Mouse (Mus musculus) embryonic facial prominence, embryonic 12.5 days (tissue): ENCODE measurements around the gene Ern1. TPM values are rescaled to one million over a fixed set of nuclear protein-coding genes. Genes with fewer than 3 reads are reported as not detected.

Source experiments
- ATAC-seq: fragments of 200-750 bp; cut with Nextera tagmentation; 2 replicates; pipeline ENCODE4 v1.8.0; 2017; ENCODE audit not compliant: insufficient number of reproducible peaks, insufficient read depth, low FRiP score, low TSS enrichment
- H3K27ac ChIP-seq: fragments of 300-500 bp; sonication (generic); 2 replicates; pipeline ENCODE4 v1.5.1; 2016; ENCODE audit warnings: mild to moderate bottlenecking
- H3K27me3 ChIP-seq: fragments of 300-500 bp; sonication (generic); 2 replicates; pipeline ENCODE4 v1.6.1; 2016; ENCODE audit warnings: mild to moderate bottlenecking, moderate library complexity
- H3K36me3 ChIP-seq: fragments of 300-500 bp; sonication (generic); 2 replicates; pipeline ENCODE4 v1.6.1; 2016; ENCODE audit warnings: mild to moderate bottlenecking
- H3K4me1 ChIP-seq: fragments of 300-500 bp; sonication (generic); 2 replicates; pipeline ENCODE4 v1.6.1; 2016
- H3K4me2 ChIP-seq: fragments of 300-500 bp; sonication (generic); replicated peaks from 2 replicates; pipeline ENCODE4 v1.6.1; 2016; ENCODE audit warnings: mild to moderate bottlenecking, moderate library complexity
- H3K4me3 ChIP-seq: fragments of 300-500 bp; sonication (generic); 2 replicates; pipeline ENCODE4 v1.5.1; 2016; ENCODE audit warnings: mild to moderate bottlenecking
- H3K9ac ChIP-seq: fragments of 300-500 bp; sonication (generic); 2 replicates; pipeline ENCODE4 v1.6.1; 2016; ENCODE audit warnings: mild to moderate bottlenecking, moderate library complexity
- H3K9me3 ChIP-seq: fragments of 300-500 bp; sonication (generic); 2 replicates; pipeline ENCODE4 v1.6.1; 2016; ENCODE audit warnings: mild to moderate bottlenecking, moderate library complexity
- WGBS: fragments of 180-500 bp; shearing (Covaris S2); methylation state at CpG from one replicate; pipeline ENCODE4 v1.1.7; 2016; 5-methylcytosine and 5-hydroxymethylcytosine counted together
- polyA plus RNA-seq: library from polyadenylated mRNA; unstranded; fragments of >200 nt; fragmentation: Nextera tagmentation; extraction: Ambion mirVana; gene quantifications from 2 replicates; pipeline ENCODE4 v1.2.1, GENCODE M21; 2016

Gene Ern1
- polyA plus RNA-seq, 1 experiment from 2014 or later, result 8.1 TPM

GRCm38 (mm10) chr11:106490057-106490456, 2.4 kb upstream of the Ern1 start:
- no peaks in the 10 kb centered on the region for H3K9me3 ChIP-seq
- WGBS, result 47% methylated on average over 10 of the region's 10 CpGs
- H3K4me2 ChIP-seq, result no peak overlapping the region
- no peaks in the 10 kb centered on the region for H3K36me3 ChIP-seq
- peaks cover 3% of the 10 kb centered on the region for H3K4me1 ChIP-seq
- H3K4me3 ChIP-seq, result no peak overlapping the region
- no peak for ATAC-seq
- no peaks in the 10 kb centered on the region for H3K27me3 ChIP-seq
- no peak overlapping the region for H3K27ac ChIP-seq
- H3K9ac ChIP-seq, result no peak overlapping the region

GRCm38 (mm10) chr11:106489036-106489693, 1.5 kb upstream of the Ern1 start:
- Histone ChIP-seq H3K27me3 (no peaks in the 10 kb centered on the region), H3K9ac (no peak overlapping the region), H3K4me1 (peaks cover 3% of the 10 kb centered on the region), H3K4me3 (no peak overlapping the region), H3K36me3 (no peaks in the 10 kb centered on the region), H3K27ac (no peak overlapping the region), H3K9me3 (no peaks in the 10 kb centered on the region), H3K4me2 (no peak overlapping the region)
- no peak for ATAC-seq
- WGBS, result 61% methylated on average over 7 of the region's 7 CpGs

GRCm38 (mm10) chr11:106488126-106488561, 492 bp upstream of the Ern1 start:
- no peaks in the 10 kb centered on the region for H3K27me3 ChIP-seq
- peaks cover 3% of the 10 kb centered on the region for H3K4me1 ChIP-seq
- H3K4me3 ChIP-seq, result peak overlapping the region; percentile 94
- H3K9me3 ChIP-seq, result no peaks in the 10 kb centered on the region
- peak overlapping the region; percentile 63 for H3K27ac ChIP-seq
- peak overlapping the region; percentile 85; the same call in 1 of the 2 replicates for H3K9ac ChIP-seq
- 8% methylated on average over 17 of the region's 17 CpGs for WGBS
- peak; percentile 50; the same call in 1 of the 2 replicates for ATAC-seq
- H3K36me3 ChIP-seq, result no peaks in the 10 kb centered on the region
- H3K4me2 ChIP-seq, result peak overlapping the region; percentile 83

- under 1% methylated on average over 75 of the region's 86 CpGs for WGBS
- H3K4me1 ChIP-seq, result peaks cover 3% of the 10 kb centered on the region
- peak overlapping the region; percentile 83 for H3K27ac ChIP-seq
- H3K36me3 ChIP-seq, result no peaks in the 10 kb centered on the region
- H3K27me3 ChIP-seq, result no peaks in the 10 kb centered on the region
- H3K4me3 ChIP-seq, result peak overlapping the region; percentile 94
- peak overlapping the region; percentile 85 for H3K9ac ChIP-seq
- H3K9me3 ChIP-seq, result no peaks in the 10 kb centered on the region
- H3K4me2 ChIP-seq, result peak overlapping the region; percentile 83
- peak; percentile 79 for ATAC-seq
Observed at GRCm38 (mm10) chr11:106486866-106487732, 553 bp downstream of the Ern1 start.

- Histone ChIP-seq H3K36me3 (no peaks in the 10 kb centered on the region), H3K27me3 (no peaks in the 10 kb centered on the region), H3K27ac (no peak overlapping the region), H3K4me2 (peak overlapping the region; percentile 83), H3K4me1 (peaks cover 3% of the 10 kb centered on the region), H3K9ac (no peak overlapping the region), H3K4me3 (peak overlapping the region; percentile 94), H3K9me3 (no peaks in the 10 kb centered on the region)
- 49% methylated on average over 16 of the region's 16 CpGs for WGBS
- no peak for ATAC-seq
Observed at GRCm38 (mm10) chr11:106486042-106486865, 1.4 kb downstream of the Ern1 start.

DNA sequence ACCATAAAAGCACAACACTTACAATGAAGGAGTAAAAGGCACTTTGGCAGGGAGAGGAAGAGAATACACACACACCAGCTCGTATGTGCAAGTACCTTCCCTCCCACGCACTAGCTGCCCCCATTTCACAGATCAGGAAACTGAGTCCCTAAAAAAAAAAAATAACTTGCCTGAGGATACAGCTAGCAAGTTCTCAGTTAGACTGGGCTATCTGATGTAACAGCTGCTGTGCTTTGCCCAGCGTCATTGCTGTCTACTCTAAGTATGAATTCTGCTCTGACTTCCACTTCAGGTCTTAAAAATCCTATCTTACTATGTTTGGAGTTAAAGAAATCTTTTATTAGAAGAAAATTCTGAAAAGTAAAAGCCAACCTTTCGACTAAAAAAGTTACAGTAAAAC, 2.0 kb downstream of the Ern1 start:
- ATAC-seq, result no peak
- H3K4me1 ChIP-seq, result peaks cover 3% of the 10 kb centered on the region
- H3K9ac ChIP-seq, result no peak overlapping the region
- WGBS, result 75% methylated on average over 4 of the region's 4 CpGs
- no peak overlapping the region for H3K4me2 ChIP-seq
- no peaks in the 10 kb centered on the region for H3K36me3 ChIP-seq
- H3K9me3 ChIP-seq, result no peaks in the 10 kb centered on the region
- no peak overlapping the region for H3K27ac ChIP-seq
- no peaks in the 10 kb centered on the region for H3K27me3 ChIP-seq
- H3K4me3 ChIP-seq, result no peak overlapping the region

- WGBS, result 87% methylated on average over 4 of the region's 4 CpGs
- ATAC-seq, result no peak
- Histone ChIP-seq H3K27me3 (no peaks in the 10 kb centered on the region), H3K27ac (no peak overlapping the region), H3K4me3 (no peak overlapping the region), H3K9me3 (no peaks in the 10 kb centered on the region), H3K9ac (no peak overlapping the region), H3K4me2 (no peak overlapping the region), H3K4me1 (peaks cover 3% of the 10 kb centered on the region), H3K36me3 (no peaks in the 10 kb centered on the region)
Observed at GRCm38 (mm10) chr11:106484875-106485274, 2.8 kb downstream of the Ern1 start.

- ATAC-seq, result no peak
- Histone ChIP-seq H3K4me2 (no peak overlapping the region), H3K4me3 (no peak overlapping the region), H3K27ac (no peak overlapping the region), H3K27me3 (no peaks in the 10 kb centered on the region), H3K9ac (no peak overlapping the region), H3K36me3 (no peaks in the 10 kb centered on the region), H3K9me3 (no peaks in the 10 kb centered on the region), H3K4me1 (peaks cover 3% of the 10 kb centered on the region)
- 91% methylated on average over 8 of the region's 8 CpGs for WGBS
Observed at GRCm38 (mm10) chr11:106482867-106483266, 4.8 kb downstream of the Ern1 start.

DNA sequence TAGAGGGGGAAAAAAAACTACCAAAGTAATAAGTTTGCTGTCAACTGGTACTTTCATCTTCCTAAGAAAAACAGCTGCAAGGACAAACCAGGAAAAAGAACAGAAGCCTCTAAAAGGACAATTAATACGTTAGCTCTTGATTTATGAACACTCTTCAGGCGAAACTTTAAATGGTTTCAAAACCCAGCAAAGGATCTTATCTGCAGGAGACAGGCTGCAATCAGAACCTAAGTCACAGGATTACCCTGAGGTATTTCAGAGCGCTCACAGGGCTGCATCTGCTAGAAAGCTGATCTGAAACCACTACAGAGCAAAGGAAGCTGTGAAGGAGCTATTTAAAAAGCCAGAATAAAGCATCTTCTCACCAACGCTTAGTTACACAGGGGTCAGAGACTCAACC, 6.0 kb downstream of the Ern1 start:
- Histone ChIP-seq H3K4me3 (no peak overlapping the region), H3K9ac (no peak overlapping the region), H3K4me2 (no peak overlapping the region), H3K4me1 (peaks cover 3% of the 10 kb centered on the region), H3K27me3 (no peaks in the 10 kb centered on the region), H3K27ac (no peak overlapping the region), H3K9me3 (no peaks in the 10 kb centered on the region), H3K36me3 (no peaks in the 10 kb centered on the region)
- WGBS, result 73% methylated on average over 4 of the region's 4 CpGs
- no peak for ATAC-seq

GRCm38 (mm10) chr11:106480530-106480885, 7.1 kb downstream of the Ern1 start:
- no peaks in the 10 kb centered on the region for H3K4me1 ChIP-seq

DNA sequence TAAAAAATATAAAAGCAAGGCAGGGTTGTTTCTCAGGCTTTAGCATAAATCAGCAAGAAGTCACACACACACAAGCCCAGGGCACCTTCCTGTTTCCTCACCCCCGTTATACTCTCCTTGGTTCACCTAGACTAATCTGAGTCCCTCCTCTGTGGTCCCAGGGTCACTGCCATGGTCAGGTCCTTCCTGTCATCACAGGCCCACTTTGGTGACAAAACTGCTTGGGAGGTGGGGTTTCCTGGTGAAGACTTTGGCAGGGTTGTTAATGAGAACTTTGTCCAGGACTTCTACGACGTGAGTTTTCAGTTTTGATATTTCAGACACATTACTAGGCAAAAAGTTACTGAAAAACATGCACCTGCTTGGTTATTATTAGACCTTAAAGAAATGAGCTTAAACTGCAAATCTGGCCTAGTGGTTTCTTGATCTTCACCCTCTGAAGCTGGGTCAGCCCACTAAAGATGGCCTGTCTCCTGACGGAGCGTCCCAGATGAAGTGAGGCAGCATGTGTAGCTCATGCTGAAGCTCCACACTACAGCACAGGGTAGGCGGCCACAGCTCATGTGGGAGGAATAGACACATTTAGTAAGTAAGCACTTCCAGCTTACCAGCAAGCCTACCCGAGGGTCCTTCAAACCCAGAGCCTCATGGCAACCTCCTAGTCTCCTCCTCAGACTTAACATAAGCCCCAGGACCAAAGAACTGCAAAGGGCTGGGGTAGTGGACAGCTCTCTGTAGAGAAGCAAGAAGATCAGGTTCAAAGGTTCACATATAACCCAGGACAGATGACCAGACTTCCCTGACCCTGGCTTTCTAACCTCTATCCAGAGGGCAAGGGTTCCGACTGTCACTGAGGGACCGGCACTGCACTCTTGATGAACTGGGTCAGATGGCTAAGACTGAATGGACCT, 7.8 kb downstream of the Ern1 start:
- H3K27me3 ChIP-seq, result no peaks in the 10 kb centered on the region
- no peaks in the 10 kb centered on the region for H3K9me3 ChIP-seq
- H3K36me3 ChIP-seq, result no peaks in the 10 kb centered on the region
- H3K9ac ChIP-seq, result no peak overlapping the region
- no peak overlapping the region for H3K27ac ChIP-seq
- no peaks in the 10 kb centered on the region for H3K4me1 ChIP-seq
- 81% methylated on average over 9 of the region's 9 CpGs for WGBS
- no peak overlapping the region for H3K4me2 ChIP-seq
- H3K4me3 ChIP-seq, result no peak overlapping the region
- ATAC-seq, result no peak

More at GRCm38 (mm10) chr11:106480530-106480885, 7.1 kb downstream of the Ern1 start:
- Histone ChIP-seq H3K4me3 (no peak overlapping the region), H3K36me3 (no peaks in the 10 kb centered on the region), H3K9me3 (no peaks in the 10 kb centered on the region), H3K27ac (no peak overlapping the region), H3K4me2 (no peak overlapping the region), H3K27me3 (no peaks in the 10 kb centered on the region), H3K9ac (no peak overlapping the region)
- ATAC-seq, result no peak
- WGBS, result 61% methylated on average over 3 of the region's 3 CpGs
